Mouse (Mus musculus) olfactory bulb, adult 2 months (tissue): ENCODE measurements around the gene Dmrtc2. TPM values are rescaled to one million over a fixed set of nuclear protein-coding genes. Genes with fewer than 3 reads are reported as not detected.

Source experiments
- H3K27ac ChIP-seq: fragments of 200-500 bp; 2 replicates; pipeline ENCODE4 v1.5.1; 2012; ENCODE audit warnings: low read depth, low read length; ENCODE audit not compliant: insufficient read depth
- H3K4me1 ChIP-seq: fragments of 200-500 bp; 2 replicates; pipeline ENCODE4 v1.6.1; 2012; ENCODE audit warnings: low read length; ENCODE audit not compliant: control insufficient read depth, insufficient read depth
- H3K4me3 ChIP-seq: fragments of 200-500 bp; 2 replicates; pipeline ENCODE4 v1.5.1; 2012; ENCODE audit warnings: mild to moderate bottlenecking, low read depth, low read length, moderate library complexity; ENCODE audit not compliant: insufficient read depth
- CTCF ChIP-seq: fragments of 200-500 bp; IDR thresholded peaks from 2 replicates; pipeline ENCODE4 v1.5.1; 2012; ENCODE audit warnings: low read depth, mild to moderate bottlenecking, low read length, moderate library complexity; ENCODE audit not compliant: insufficient read depth
- POLR2A ChIP-seq: fragments of 200-500 bp; IDR thresholded peaks from 2 replicates; pipeline ENCODE4 v1.6.1; 2012; ENCODE audit warnings: mild to moderate bottlenecking, low read depth, low read length, moderate library complexity; ENCODE audit not compliant: insufficient read depth
- WGBS: fragments of 180-500 bp; shearing (Covaris S2); methylation state at CpG from one replicate; pipeline ENCODE4 v1.1.7; 2018; 5-methylcytosine and 5-hydroxymethylcytosine counted together
- polyA plus RNA-seq: library from polyadenylated mRNA; stranded (reverse); fragments of >200 nt; gene quantifications from 2 replicates; pipeline ENCODE4 v1.2.4, GENCODE M21; 2012; ENCODE audit warnings: low replicate concordance; ENCODE audit not compliant: missing spikeins, insufficient read depth, insufficient read length

Gene Dmrtc2
- polyA plus RNA-seq, 1 experiment: not detected

- no peak for TF ChIP-seq POLR2A
- no peak for TF ChIP-seq CTCF
- H3K4me1 ChIP-seq: peaks cover 6% of the 10 kb centered on the region
- 0 out of 2 replicates have a peak overlapping the region, but pooled peaks have one; percentile 77 for H3K27ac ChIP-seq
- WGBS: 15% methylated on average over 5 of the region's 5 CpGs
- no peak overlapping the region for H3K4me3 ChIP-seq
Observed at GRCm38 (mm10) chr7:24850162-24850561, 19.7 kb upstream of the Dmrtc2 start.

- 33% methylated on average over 6 of the region's 6 CpGs for WGBS
- Histone ChIP-seq H3K27ac (0 out of 2 replicates have a peak overlapping the region, but pooled peaks have one; percentile 27), H3K4me3 (no peak overlapping the region), H3K4me1 (peaks cover 6% of the 10 kb centered on the region)
- TF ChIP-seq POLR2A (no peak), CTCF (no peak)
Observed at GRCm38 (mm10) chr7:24850899-24851303, 19.0 kb upstream of the Dmrtc2 start.

GRCm38 (mm10) chr7:24851596-24852325 lies 18.1 kb upstream of the Dmrtc2 start:
- no peak for TF ChIP-seq CTCF
- TF ChIP-seq POLR2A: no peak
- Histone ChIP-seq H3K4me1 (peaks cover 6% of the 10 kb centered on the region), H3K27ac (no peak overlapping the region), H3K4me3 (no peak overlapping the region)
- WGBS: 87% methylated on average over 5 of the region's 5 CpGs

- Histone ChIP-seq H3K27ac (no peak overlapping the region), H3K4me1 (peaks cover 6% of the 10 kb centered on the region), H3K4me3 (no peak overlapping the region)
- WGBS: 80% methylated on average over 8 of the region's 8 CpGs
- TF ChIP-seq POLR2A (no peak), CTCF (no peak)
Observed at GRCm38 (mm10) chr7:24852557-24853232, 17.2 kb upstream of the Dmrtc2 start.

- Histone ChIP-seq H3K4me1 (peaks cover 6% of the 10 kb centered on the region), H3K27ac (no peak overlapping the region), H3K4me3 (no peak overlapping the region)
- TF ChIP-seq POLR2A (no peak), CTCF (no peak)
Observed at GRCm38 (mm10) chr7:24853233-24853563, 16.7 kb upstream of the Dmrtc2 start.

GRCm38 (mm10) chr7:24853695-24854094 lies 16.2 kb upstream of the Dmrtc2 start:
- Histone ChIP-seq H3K4me3 (no peak overlapping the region), H3K27ac (no peak overlapping the region), H3K4me1 (peaks cover 6% of the 10 kb centered on the region)
- WGBS: 65% methylated on average over 7 of the region's 7 CpGs
- no peak for TF ChIP-seq POLR2A
- TF ChIP-seq CTCF: no peak

GRCm38 (mm10) chr7:24856460-24857120 lies 13.3 kb upstream of the Dmrtc2 start:
- no peaks in the 10 kb centered on the region for H3K4me1 ChIP-seq
- H3K4me3 ChIP-seq: no peak overlapping the region
- WGBS: 51% methylated on average over 6 of the region's 6 CpGs
- no peak for TF ChIP-seq CTCF
- no peak for TF ChIP-seq POLR2A
- H3K27ac ChIP-seq: no peak overlapping the region

GRCm38 (mm10) chr7:24859234-24859633 lies 10.6 kb upstream of the Dmrtc2 start:
- Histone ChIP-seq H3K27ac (no peak overlapping the region), H3K4me1 (peaks cover 2% of the 10 kb centered on the region), H3K4me3 (no peak overlapping the region)
- no peak for TF ChIP-seq POLR2A
- TF ChIP-seq CTCF: no peak
- WGBS: 74% methylated on average over 5 of the region's 5 CpGs

- Histone ChIP-seq H3K27ac (no peak within 1 kb of the TSS), H3K4me1 (peaks cover 4% of the 10 kb centered on the region), H3K4me3 (no peak within 1 kb of the TSS)
- WGBS: 87% methylated on average over 7 of the region's 7 CpGs
- TF ChIP-seq CTCF (no peak), POLR2A (no peak)
Observed at GRCm38 (mm10) chr7:24861913-24862312, 7.9 kb upstream of the Dmrtc2 start, which contains the start of gene Gm9844. TSS of gene Gm9844 (plus strand) at chr7:24862213.
